Mouse (Mus musculus) ES-Bruce4 (cell line): Measurements from ENCODE around the gene Aph1c.

Source experiments
- CTCF ChIP-seq: IDR thresholded peaks from one replicate; pipeline ENCODE4 v1.8.1; 2011; ENCODE audit warnings: low read depth, low read length
- EP300 ChIP-seq: IDR thresholded peaks from 2 replicates; pipeline ENCODE4 v1.6.1; 2011; ENCODE audit warnings: low read depth, low read length; ENCODE audit not compliant: insufficient read depth
- POLR2A ChIP-seq: IDR thresholded peaks from one replicate; pipeline ENCODE4 v1.8.1; 2011; ENCODE audit warnings: low read length; ENCODE audit not compliant: insufficient read depth

DNA sequence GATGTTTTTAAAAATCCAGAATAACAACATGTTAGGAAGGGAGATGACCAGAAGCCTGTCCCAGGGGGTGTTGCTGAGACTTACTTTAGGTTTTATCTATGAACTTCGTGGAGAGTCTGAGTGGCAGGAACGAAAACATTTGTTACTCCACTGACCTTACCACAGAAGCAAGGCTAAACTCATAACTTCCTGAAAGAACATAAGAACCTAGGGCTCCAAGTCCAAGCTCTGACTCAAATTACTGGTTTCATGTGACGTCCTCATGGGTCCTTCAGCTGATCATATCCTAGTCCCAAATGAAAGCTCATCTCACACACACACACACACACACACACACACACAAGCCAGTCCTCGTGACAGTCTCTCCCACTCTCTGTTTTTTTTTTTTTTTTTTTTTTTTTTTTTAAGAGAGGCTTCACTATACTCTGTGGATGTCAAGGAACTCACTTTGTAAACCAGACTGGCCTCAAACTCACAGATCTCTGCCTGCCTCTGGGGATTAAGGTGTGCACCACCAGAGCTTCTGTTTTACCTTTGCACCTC is 2.1 kb downstream of the Aph1c start:
- TF ChIP-seq EP300 (no peak), CTCF (no peak), POLR2A (no peak)
